Mouse (Mus musculus) olfactory bulb, adult 2 months (tissue): ENCODE measurements around the gene Rufy1.

Source experiments
- CTCF ChIP-seq: fragments of 200-500 bp; IDR thresholded peaks from 2 replicates; pipeline ENCODE4 v1.5.1; 2012; ENCODE audit warnings: low read depth, mild to moderate bottlenecking, low read length, moderate library complexity; ENCODE audit not compliant: insufficient read depth
- POLR2A ChIP-seq: fragments of 200-500 bp; IDR thresholded peaks from 2 replicates; pipeline ENCODE4 v1.6.1; 2012; ENCODE audit warnings: mild to moderate bottlenecking, low read depth, low read length, moderate library complexity; ENCODE audit not compliant: insufficient read depth

GRCm38 (mm10) chr11:50345486-50345885 is 85.4 kb downstream of the Rufy1 start:
- TF ChIP-seq POLR2A (no peak), CTCF (no peak)
